Mouse (Mus musculus) heart, adult 9 months (tissue): Measurements from ENCODE around the gene Smarcc1.

Experiments
- DNase-seq, 2 experiments: peaks; one replicate each; pipeline ENCODE4 v3.0.0; 2022; ENCODE audit warnings: low spot score in 2 of 2

Gene Smarcc1

DNA sequence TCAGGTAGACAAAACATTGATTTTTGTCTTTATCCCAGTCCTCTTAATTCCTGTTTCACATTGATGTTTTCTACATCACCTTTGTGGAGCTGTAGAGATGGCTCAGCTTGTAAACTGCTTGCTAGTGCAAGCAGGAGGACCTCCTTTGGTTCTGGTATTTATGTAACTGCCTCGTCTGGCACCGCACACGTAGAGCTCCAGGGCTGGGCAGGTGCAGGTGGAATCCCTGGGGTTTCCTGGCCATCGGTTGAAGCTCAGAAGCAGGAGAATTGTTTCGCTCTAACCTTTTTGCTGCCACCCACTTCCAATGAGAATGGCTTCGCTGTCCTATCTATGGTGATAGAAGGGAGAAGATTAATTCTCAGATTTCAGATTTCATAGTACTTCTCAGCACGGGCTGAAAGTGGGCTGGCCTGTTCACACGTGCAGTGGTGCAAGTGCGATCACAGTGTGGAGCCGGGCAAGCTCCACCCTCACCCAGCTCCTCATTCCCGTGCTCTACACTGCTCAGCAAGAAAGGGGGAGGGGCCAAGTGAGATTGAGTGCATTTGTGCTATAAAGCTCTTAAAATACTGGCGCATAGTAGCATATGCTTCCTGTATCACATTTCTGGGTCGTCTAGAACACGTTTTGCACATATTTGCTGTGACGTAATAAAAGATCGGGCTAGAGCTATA lies 113.0 kb downstream of the Smarcc1 start:
- no peak for DNase-seq

DNA sequence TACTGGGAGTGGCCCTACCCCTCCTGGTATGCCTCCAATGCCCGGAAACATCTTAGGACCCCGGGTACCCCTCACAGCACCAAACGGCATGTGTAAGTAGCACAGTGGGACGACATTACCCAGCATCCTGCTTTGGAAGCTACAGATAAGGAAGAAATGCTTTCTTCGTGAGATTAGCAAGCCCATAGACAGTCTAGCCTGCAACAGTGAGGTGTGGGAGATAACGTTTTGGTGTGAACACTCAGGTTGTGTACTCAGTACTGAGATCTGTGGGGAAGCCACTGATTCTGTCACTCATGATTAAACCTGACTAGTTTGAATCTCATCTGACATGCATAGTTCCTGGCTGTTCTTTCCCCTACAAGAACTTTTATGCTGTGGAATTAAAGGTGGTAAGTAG lies 117.5 kb downstream of the Smarcc1 start:
- no peak for DNase-seq

DNA sequence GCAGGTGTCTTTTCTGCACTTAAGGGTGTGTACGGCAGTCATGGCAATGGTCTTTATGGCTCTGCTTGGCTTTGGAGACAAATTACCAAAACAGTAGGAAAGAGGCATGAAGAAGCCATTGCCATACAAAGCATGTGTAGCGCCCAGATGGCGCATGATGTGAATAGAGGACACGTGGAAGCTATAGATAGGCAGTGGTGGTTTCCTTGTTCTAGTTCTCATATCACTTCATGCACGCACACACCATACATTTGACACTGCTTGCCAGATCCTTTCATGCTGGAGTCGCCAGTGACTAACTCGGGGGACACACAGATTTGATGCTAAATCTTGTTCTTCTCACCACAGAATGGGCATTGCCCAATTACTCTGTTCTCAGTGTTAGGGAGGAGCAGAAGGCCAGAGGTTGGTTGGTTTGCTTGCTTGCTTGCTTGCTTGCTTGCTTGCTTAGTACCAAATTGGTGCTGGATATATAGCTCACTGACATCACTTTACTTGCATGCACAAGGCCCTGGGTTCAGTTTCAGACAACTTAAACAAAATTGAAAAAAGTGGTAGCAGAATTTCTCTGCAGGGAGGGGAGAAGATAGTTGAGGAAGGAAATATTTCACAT lies 125.8 kb downstream of the Smarcc1 start, which contains the start of gene Cspg5:
Cspg5 (plus strand) TSS at position 563 of the 613 bp plus-strand sequence.
- DNase-seq: no peak

DNA sequence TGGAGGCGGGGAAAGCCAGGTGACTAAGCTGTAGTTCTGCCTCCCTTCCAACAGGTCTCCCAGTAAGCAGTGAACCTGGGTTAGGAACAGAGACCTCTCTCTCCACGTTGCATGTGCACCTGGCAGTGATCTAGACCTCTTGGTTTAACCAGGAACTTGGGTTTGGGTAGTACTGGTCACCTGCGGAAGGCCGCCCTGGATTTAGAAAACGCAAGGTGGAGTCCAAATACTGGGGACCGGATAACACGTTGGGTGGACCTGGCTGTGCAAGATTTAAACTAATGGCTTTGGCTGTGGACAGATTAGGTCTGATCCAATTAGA lies 127.0 kb downstream of the Smarcc1 start:
- no peak for DNase-seq

DNA sequence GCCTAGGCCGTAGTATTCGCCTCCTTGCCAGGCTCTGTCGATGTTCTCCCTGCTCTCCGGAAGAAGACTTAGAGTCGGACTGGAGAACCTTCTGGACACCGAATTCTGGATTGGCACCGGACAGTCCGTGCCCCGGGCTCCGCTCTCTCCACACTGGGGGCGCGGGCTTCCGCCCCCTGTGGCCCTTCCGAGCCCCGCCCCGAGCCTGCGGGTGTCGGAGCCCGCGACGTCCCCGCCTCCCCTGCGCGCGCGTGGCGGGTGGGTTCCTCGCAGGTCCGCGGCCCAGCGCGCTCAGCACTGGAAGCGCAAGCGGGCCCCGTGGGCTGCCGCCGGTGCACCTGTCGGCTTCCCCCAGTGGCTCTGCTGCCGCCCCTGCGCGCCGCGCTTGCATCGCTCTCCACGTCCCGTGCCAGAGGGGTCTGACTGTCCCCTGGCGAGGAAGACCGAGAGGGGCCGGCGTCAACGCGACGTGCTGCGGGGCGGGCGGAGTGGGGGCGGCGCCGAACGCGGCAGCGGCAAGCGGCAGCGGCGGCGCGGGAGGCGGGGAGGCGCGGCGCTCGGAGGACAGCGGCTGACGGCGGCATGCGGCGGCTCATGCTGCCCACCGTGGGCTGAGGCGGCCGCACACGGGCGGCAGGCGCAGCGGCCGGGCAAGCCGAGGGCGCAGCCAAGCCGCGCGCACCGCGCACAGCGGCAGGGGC lies 127.5 kb downstream of the Smarcc1 start:
- DNase-seq: peak in 1 of 2 experiments; percentile 1

DNA sequence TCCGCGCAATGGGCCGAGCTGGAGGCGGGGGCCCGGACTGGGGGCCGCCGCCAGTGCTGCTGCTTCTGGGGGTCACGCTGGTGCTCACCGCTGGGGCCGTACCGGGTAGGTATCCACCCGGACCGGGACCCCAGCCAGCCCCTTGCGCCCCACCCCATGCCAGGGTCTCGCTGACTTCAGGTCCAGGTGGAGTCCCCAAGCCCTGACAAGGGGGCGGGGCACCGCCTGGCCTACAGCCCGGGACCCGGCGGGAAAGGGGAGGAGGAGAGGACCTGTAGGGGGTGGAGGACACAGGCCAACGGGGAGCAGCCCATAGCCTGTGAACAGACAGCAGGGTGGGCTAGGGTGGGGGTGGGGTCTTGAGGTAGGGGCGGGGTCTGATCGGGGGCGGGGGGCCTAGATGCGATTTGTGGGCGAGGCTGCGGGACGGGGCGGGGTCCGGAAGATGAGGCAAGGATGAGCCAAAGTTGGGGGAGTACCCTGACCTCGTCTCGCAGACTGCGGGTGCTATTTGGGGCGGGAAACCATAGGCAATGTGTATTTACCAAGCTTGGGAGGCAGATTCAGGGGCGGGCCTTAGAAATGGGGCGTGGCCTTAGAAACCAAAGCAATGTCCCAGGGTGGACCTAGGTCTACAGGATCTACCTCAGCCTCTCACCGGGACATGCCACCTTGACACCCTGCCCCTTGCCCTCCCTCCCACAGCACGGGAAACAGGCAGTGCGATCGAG lies 128.2 kb downstream of the Smarcc1 start:
- peak; percentile 7 to 19 for DNase-seq

DNA sequence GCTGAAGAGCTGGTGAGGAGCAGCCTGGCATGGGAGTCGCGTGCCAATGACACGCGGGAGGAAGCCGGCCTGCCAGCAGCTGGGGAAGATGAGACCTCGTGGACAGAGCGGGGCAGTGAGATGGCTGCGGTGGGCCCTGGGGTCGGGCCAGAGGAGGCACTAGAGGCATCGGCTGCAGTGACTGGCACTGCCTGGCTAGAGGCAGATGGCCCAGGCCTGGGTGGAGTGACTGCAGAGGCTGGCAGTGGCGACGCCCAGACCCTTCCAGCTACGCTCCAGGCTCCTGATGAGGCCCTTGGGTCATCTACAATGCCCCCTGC lies 128.8 kb downstream of the Smarcc1 start:
- DNase-seq: no peak

DNA sequence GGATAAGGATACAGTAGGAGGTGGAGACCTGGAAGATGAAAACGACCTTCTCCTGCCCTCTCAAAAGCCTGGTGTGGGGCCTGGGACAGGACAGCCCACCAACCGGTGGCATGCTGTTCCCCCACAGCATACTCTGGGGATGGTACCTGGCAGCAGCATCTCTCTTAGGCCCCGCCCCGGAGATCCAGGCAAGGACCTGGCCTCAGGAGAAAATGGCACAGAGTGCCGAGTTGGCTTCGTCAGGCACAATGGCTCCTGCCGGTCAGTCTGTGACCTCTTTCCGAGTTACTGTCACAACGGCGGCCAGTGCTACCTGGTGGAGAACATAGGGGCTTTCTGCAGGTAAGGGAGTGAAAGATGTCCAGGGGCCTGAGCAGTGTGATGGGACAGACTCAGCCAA lies 129.5 kb downstream of the Smarcc1 start:
- DNase-seq: no peak

DNA sequence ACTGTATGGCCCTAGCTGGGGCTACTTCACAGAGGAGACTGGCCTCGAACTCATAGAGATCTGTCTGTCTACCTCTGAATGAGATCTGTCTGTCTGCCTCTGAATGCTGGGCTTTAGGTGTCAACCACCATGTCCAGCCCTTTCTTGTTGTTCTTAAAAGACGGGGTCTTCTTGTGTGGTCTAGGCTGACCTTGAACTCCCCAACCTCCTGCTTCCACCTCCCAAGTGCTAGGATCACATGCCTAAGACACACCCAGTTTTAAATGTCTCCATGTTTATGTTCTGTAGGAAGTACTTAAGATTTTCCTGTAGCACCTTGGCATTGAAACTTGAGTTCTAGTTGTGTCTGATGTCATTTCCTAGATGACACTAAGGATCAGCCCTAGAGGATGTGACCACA lies 131.4 kb downstream of the Smarcc1 start:
- DNase-seq: no peak

DNA sequence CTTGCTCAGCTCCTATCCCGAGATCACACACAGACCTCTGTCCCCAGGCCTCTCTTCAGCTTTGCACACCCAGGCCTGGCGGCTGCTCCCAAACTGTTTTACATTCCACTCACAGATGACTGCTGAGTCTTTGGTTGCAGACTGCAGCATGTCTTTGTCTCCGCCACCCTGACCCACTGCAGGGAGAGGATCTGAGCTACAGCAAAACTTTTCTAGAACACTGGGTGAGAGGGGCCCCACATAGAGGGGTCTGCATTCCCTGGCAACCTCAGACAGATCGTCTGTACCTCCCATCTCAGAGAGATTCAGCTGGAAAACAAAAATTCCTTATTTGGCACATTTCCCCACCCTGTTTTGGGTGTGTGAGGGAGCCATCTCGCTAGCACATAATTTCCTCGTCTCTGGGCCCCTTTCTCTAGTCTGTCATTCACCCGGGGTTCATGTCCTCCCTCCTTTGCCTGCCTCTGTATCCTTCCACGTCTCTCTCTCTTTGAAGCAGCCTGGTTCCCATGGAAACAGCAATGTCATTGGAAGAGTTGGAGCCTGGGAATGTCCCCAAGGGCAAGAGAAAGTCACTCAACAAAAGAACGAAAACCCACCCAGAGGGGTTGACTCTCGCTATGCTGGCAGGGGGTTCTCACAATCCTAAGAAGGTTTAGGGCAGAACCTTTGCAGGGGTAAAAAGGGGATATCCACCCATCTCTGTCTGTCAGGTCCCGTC lies 132.5 kb downstream of the Smarcc1 start:
- DNase-seq: no peak

DNA sequence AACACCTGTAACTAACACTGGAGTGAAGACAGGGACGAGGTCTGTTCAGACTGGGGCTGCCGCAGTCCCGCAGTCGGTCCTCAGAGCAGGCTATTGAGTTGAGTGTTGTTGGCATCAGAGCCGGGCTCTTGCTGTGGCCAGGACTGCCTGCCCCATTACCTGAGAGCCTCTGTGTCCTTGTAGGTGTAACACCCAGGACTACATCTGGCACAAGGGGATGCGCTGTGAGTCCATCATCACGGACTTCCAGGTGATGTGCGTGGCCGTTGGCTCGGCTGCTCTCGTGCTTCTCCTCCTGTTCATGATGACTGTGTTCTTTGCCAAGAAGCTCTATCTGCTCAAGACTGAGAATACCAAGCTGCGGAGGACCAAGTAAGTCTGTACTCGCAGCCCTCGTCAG lies 133.3 kb downstream of the Smarcc1 start:
- DNase-seq: no peak

DNA sequence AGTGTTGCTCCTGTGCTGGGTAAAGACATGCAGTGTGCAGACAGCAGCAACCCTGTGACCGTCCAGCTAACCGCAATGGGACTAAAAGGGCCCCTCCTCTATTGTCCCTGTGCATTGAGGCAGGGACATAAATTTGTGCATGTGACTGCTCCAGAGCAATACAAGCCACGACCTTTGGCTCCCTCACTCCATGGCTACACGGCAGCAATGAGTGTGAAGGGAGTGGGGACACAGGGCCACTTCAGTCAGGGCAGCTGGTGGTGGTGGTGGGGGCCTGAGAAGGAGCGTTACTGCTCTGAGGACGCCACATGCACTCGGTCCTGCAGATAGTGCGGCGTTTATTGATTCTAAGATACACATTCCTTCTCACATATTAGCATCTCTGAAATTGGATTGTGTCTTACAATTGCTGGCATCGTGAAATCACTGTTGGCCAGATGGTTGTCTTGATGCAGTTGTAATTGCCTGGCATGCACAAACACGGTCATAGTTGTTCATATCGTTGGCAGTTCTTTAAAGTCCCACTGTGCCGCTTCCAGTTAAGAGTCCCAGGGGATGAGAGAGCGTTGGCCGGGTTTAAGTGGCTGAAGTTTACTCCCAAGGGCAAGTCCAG lies 138.0 kb downstream of the Smarcc1 start:
- no peak for DNase-seq

DNA sequence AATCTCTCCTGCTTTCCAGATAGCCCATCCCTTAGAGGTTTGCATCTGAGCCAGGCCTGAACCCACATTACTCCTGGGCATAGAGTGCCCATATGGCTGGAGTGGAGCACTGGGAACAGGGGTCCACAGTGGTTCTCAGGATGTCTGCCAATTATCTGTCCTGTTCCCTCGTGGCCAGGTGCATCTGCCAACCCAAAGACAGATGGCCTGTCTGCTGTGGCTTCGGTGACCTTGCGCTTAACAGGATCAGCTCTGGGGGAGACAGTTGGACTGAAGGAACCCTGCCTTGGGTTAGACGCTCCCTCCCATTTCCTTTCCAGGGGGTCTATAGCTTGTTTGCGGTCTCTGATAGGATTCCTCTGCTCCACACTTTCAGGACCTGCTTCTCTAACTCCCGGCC lies 141.1 kb downstream of the Smarcc1 start:
- no peak for DNase-seq

DNA sequence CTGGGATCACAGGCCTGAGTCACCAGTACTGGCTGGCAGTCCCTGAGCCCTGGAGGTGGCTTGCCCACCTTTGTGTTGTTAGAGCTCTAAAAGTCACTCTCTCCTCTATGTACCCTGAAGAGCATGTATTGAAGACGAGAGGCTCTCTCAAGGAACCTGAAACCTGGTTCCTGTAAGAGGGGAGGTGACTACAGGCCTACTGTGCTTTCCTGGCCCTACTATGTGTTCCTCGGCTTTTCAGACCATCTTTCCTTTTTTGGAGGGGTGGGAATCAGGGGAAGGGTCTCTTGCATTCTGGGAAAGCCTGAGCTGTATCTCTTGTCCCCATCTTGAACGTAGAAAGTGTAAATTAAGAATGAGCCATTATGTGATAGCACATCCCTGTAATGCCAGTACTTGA lies 141.6 kb downstream of the Smarcc1 start:
- DNase-seq: no peak

DNA sequence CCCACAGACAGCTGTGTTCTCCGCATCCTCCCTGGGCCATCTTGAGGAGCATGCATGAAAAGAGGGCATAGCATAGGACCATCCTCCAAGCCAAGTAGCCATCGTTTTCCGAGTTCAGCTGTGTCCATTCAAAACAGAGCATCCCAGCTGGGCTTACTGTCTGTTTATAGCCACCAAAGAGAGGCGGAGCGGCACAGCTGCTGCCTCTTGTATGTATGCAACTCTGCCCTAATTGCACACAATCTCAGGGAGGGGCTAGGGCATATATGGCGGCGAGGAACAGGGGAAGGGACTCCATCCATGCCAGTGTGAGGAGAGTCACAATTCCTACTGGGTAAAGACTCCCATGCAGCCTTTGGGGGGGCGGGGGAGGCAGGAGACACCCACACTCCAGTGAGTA lies 145.7 kb downstream of the Smarcc1 start:
- no peak for DNase-seq

DNA sequence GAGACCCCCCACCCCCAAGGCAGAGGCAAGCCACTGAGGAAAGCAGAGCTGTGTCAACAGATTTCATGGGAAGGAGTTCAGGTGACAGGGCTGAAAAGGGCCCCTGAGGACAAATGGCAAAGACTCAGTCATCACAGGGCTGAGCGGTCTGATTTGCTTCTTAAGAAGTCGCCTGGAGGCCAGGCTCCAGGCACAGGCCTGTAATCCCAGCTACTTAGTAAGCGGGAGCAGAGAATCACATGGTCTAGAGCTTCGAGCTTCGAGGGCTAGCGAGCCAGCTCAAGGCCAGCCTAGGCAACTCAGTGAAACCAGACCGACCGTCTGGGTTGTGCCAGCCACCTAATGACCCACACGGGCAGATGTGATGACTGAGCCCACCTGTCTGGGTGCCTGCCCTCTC lies 147.5 kb downstream of the Smarcc1 start:
- no peak for DNase-seq

DNA sequence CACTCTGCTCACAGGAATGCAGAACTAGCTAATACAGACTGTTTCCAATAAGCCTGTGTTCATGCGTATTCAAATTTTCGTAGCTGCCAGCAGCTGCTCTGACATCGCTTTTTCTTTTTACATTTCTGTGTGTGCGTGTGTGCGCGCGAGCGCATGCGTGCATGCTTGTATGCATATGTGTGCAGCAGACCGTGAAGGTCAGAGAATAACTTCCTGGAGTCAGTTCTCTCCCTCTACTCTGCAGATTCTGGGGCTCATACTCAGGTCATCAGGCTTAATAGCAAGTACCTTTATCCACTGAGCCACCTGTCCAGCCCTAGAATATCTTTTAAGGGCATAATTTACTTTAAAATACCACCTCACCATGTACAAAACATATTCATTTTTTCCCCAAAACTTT lies 150.9 kb downstream of the Smarcc1 start:
- DNase-seq: no peak

DNA sequence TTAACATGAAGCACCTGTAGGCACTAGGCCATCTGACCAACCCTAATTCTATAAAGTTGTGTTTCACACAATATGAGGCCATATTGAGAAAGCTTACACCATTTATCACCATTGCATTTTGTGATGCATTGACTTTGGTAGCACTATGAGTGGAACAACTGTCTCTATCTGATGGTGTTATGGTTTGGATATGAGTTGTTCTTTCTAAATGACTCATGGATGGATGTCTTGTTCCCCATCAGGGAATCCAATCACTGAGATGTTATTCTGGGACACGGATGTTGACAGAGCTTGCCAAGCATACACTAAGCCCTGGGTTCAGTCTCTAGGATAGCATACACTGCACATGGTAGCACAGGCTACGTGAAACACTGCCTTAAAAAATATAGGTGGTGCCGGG lies 154.8 kb downstream of the Smarcc1 start:
- no peak for DNase-seq

DNA sequence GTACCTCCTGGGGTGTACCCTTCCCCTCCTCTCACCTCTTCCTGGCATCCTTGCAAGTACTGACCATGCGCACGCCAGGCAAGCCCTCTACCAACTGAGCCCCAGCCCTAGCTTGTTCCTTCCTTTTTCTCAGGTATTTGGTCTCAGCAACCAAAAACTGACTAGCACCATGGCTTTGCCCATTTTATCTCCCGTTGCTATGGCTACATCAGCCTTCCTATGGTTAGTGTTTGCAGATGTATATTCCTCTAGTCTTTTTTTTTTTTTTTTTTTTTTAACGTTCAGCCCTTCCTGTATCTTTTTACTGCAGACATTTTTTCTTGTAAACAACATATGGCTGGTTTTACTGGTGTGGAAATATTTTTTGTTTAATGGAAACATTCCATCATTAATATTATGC lies 156.0 kb downstream of the Smarcc1 start:
- DNase-seq: no peak

DNA sequence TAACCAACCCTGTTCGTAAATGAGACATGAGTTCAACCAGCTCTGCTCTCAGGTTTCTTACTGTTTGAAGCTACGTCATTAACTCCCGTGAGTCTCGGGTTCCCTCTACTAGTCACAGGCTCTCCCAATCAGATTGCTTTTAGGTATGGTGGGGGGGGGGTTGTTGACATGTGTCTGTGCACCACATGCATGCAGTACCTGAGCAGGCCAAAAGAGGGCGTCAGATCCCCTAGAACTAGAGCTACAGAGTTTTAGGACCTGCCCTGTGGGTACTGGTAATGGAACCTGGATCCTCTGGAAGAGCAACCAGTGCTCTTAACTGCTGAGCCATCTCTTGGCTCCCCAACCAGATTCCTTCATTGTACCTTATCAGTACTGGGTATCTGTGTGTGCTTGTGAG lies 158.4 kb downstream of the Smarcc1 start:
- no peak for DNase-seq

DNA sequence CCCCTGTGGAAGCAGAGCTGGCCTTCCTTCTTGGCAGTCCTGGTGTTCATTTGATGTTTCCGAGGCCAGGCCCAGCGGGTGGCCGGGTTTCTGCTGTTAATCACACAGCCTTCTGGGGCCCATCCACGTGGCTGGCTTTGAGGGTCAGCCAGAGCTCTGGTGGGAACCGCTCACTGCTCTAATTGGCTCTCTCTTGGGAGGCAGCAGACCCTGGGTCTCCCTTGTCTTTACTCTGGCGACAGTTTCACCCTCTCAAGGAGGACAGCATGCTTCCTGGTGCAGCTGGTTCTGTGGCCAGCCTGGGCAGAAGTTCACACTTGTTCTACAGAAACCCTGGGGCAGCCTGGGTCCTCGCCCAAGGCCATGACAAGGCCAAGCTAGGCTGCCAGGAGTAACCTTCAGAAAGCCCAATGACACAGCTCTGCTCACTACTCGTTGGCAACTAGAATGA lies 159.9 kb downstream of the Smarcc1 start:
- no peak for DNase-seq
